Mouse (Mus musculus) embryonic facial prominence, embryonic 11.5 days (tissue): ENCODE results near the gene Speer4e. TPM values are rescaled to one million over a fixed set of nuclear protein-coding genes. Genes with fewer than 3 reads are reported as not detected.
"Not testable (repeated sequence)": the region's sequence is repeated elsewhere in the genome, so short reads cannot be mapped to it uniquely, and the experiment has no call there.

Experiments
- ATAC-seq: fragments of 200-750 bp; cut with Nextera tagmentation; replicated peaks from 2 replicates; pipeline ENCODE4 v1.8.0; 2017; ENCODE audit warnings: low read depth; ENCODE audit not compliant: insufficient number of reproducible peaks, low FRiP score, low TSS enrichment
- DNase-seq: peaks from one replicate; pipeline ENCODE4 v3.0.0-alpha.2; 2015; ENCODE audit warnings: low spot score
- H3K27ac ChIP-seq: fragments of 300-500 bp; sonication (generic); replicated peaks from 2 replicates; pipeline ENCODE4 v1.5.1; 2014; ENCODE audit warnings: mild to moderate bottlenecking, low read depth, low read length, control low read depth
- H3K27me3 ChIP-seq: fragments of 300-500 bp; sonication (generic); 2 replicates; pipeline ENCODE4 v1.6.1; 2014; ENCODE audit warnings: mild to moderate bottlenecking, low read length, moderate library complexity, mixed read lengths; ENCODE audit not compliant: control insufficient read depth, insufficient read depth
- H3K36me3 ChIP-seq: fragments of 300-500 bp; sonication (generic); replicated peaks from 2 replicates; pipeline ENCODE4 v1.6.1; 2014; ENCODE audit warnings: low read depth, mild to moderate bottlenecking, low read length, moderate library complexity, mixed read lengths; ENCODE audit not compliant: control insufficient read depth, insufficient read depth
- H3K4me1 ChIP-seq: fragments of 300-500 bp; sonication (generic); 2 replicates; pipeline ENCODE4 v1.6.1; 2014; ENCODE audit warnings: low read length, mixed read lengths; ENCODE audit not compliant: control insufficient read depth, insufficient read depth
- H3K4me2 ChIP-seq: fragments of 300-500 bp; sonication (generic); 2 replicates; pipeline ENCODE4 v1.6.1; 2014; ENCODE audit warnings: low read depth, mild to moderate bottlenecking, control low read depth, low read length, moderate library complexity
- H3K4me3 ChIP-seq: fragments of 300-500 bp; sonication (generic); 2 replicates; pipeline ENCODE4 v1.5.1; 2014; ENCODE audit warnings: low read depth, low read length, control low read depth
- H3K9ac ChIP-seq: fragments of 300-500 bp; sonication (generic); replicated peaks from 2 replicates; pipeline ENCODE4 v1.6.1; 2014; ENCODE audit warnings: mild to moderate bottlenecking, control low read depth, low read length
- H3K9me3 ChIP-seq: fragments of 300-500 bp; sonication (generic); replicated peaks from 2 replicates; pipeline ENCODE4 v1.6.1; 2016; ENCODE audit warnings: mild to moderate bottlenecking, low read length, inconsistent platforms, mixed read lengths; ENCODE audit not compliant: control insufficient read depth
- WGBS: fragments of 180-500 bp; shearing (Covaris S2); extraction: QIAGEN DNeasy Blood & Tissue Kit; methylation state at CpG from one replicate; pipeline ENCODE4 v1.1.7; 2014; 5-methylcytosine and 5-hydroxymethylcytosine counted together
- polyA plus RNA-seq: library from polyadenylated mRNA; unstranded; fragments of >200 nt; fragmentation: Nextera tagmentation; extraction: Ambion mirVana; gene quantifications from 2 replicates; pipeline ENCODE4 v1.2.1, GENCODE M21; 2014

Gene Speer4e
- polyA plus RNA-seq, 1 experiment from 2014 or later = not detected

DNA sequence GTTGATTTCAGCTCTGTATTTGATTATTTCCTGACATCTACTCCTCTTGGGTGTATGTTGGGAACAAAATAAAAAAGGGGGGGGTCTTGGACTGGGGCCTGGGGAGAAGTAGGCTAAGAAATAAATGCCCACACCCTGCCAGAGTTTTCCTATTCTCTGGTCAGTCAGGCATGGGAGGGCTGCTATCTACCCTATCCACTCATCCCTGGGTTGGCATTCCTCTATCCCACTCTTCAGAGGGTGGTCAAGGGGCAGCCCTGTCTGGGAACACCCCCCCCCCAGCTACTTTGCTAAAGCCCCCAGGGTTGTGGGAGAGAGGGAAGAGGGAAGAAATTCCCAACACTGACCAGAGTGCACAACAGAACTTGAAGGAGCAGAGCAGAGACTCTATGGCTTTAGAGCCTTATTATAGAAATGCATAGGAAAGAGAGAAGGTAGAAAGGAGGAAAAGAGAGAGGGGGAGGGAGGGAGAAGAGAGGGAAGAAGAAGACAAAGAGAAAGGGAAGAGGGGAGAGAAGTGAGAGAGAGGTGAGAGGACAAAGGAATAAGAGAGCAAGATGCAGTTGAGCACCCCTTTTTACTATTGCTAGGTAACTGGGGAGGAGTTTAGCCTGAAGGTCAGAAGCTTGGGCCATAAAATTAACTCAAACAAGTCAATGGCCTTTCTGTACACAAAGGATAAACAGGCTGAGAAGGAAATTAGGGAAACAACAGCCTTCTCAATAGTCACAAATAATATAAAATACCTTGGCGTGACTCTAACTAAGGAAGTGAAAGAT, 17.9 kb upstream of the Speer4e start:
- H3K27me3 ChIP-seq, H3K9ac ChIP-seq, H3K9me3 ChIP-seq, H3K27ac ChIP-seq, ATAC-seq, DNase-seq, H3K4me3 ChIP-seq, H3K4me2 ChIP-seq, H3K4me1 ChIP-seq, H3K36me3 ChIP-seq: not testable (repeated sequence)
- WGBS = 92% methylated on average over 1 of the region's 1 CpGs

DNA sequence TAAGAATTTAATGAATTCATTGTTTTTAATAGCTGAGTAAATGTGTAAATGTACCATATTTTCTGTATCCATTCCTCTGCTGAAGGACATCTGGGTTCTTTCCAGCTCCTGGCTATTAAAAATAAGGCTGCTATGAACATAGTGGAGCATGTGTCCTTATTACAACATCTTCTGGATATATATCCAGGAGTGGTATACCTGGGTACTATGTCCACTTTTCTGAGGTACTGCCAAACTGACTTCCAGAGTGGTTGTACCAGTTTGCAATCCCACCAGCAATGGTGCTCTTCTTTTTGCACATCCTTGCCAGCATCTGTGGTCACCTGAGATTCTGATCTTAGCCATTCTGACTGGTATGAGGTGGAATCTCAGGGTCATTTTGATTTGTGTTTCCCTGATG, 15.4 kb upstream of the Speer4e start:
- not testable (repeated sequence) for H3K36me3 ChIP-seq, ATAC-seq, DNase-seq, H3K27me3 ChIP-seq, H3K27ac ChIP-seq, H3K4me3 ChIP-seq, H3K4me2 ChIP-seq, H3K4me1 ChIP-seq, H3K9ac ChIP-seq, H3K9me3 ChIP-seq

DNA sequence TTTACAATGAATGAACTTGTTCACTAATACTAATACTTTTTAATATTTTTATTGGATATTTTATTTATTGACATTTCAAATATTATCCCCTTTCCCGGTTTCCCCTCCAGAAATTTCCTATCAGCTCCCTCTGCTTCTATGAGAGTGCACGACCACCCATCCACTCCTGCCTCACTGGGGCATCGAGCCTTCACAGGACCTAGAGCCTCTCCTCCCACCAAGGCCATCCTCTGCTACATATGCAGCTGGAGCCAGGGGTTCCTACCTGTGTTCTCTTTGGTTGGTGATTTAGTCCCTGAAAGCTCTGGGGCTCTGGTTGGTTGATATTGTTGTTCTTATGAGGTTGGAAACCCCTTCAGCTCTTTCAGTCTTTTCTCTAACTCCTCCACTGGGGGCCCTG, 14.5 kb upstream of the Speer4e start:
- WGBS = 66% methylated on average over 3 of the region's 3 CpGs
- H3K4me1 ChIP-seq, H3K36me3 ChIP-seq, H3K9ac ChIP-seq, ATAC-seq, H3K27me3 ChIP-seq, H3K4me2 ChIP-seq, H3K27ac ChIP-seq, DNase-seq, H3K9me3 ChIP-seq, H3K4me3 ChIP-seq: not testable (repeated sequence)

DNA sequence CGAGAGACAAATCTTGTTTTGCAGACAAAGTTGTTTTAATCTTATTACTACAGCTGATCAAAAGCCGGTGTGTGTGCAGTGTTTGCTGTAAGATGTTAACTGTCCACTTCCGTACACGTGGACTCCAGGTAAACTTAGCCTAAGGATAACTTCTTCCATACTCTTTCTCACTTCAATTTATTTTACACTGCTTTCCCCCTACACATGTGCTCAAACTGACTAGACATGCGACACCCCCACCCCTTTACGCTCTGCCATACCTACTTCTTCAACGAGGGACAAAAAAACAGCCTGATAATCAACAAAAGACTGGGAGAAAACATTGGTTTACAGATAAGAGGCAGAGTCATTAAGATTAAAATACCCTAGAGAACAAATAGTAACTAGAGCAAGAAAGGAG, 13.6 kb upstream of the Speer4e start:
- H3K9ac ChIP-seq, H3K36me3 ChIP-seq, H3K9me3 ChIP-seq, H3K27ac ChIP-seq, H3K4me1 ChIP-seq, H3K27me3 ChIP-seq, DNase-seq, H3K4me3 ChIP-seq, H3K4me2 ChIP-seq: not testable (repeated sequence)
- 65% methylated on average over 7 of the region's 7 CpGs for WGBS
- ATAC-seq = 0 out of 2 replicates have a peak, but pooled peaks have one; percentile 67

DNA sequence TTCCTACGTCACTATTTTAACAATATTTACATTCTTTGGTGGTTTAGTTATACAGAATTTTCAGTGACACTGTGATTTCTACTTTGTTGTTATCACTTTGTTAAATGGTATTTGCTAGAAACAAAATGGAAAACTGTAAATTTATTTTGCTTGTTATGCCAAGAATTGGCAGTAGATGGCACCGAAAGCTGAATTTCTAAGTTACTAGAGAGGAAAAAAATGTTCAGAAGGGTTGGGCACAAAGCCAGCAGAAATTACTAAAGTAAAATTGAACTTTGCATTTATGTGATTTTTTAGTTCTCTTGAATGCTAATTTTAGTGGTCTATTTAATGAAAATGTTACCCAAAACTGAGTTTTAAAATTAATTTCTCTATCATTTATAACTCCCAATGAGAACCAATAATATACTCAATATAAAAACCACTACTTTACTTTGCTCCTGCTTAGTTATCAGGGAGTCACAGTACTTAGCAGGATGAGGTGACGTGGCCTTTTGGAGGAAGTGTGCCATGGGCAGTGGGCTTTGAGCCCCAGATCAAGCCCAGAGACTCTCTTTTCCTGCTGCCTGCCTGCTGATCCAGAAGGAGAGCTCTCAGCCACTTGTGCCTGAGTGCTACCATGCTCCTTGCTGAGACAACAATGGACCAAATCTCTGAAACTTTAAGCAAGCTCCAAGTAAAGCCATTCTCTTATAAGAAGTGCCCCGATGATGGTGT, 9.4 kb upstream of the Speer4e start:
- not testable (repeated sequence) for H3K4me3 ChIP-seq, ATAC-seq, H3K4me1 ChIP-seq, DNase-seq, H3K36me3 ChIP-seq, H3K9ac ChIP-seq, H3K9me3 ChIP-seq, H3K27ac ChIP-seq, H3K4me2 ChIP-seq, H3K27me3 ChIP-seq
- 60% methylated on average over 4 of the region's 4 CpGs for WGBS

DNA sequence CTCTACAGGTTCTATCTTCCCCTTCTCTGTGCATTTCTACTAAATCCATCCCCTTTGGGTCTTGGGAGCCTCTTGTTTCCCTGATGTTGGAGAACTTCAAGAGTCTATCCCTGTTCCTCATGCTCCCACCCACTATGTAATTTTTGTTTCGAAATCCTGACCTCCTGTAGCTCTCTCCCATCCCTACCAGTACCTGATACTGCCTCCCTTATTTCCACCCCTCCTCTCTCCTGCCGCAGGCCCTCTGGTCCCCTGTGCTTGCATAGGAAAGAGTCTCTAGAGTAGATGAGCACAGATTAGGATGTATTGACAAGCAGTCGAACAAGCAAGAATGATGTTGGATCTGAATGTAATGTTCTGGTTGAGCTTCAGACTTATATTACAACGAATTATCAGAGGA, 7.3 kb upstream of the Speer4e start:
- H3K4me1 ChIP-seq, ATAC-seq: not testable (repeated sequence)
- 65% methylated on average over 4 of the region's 4 CpGs for WGBS

DNA sequence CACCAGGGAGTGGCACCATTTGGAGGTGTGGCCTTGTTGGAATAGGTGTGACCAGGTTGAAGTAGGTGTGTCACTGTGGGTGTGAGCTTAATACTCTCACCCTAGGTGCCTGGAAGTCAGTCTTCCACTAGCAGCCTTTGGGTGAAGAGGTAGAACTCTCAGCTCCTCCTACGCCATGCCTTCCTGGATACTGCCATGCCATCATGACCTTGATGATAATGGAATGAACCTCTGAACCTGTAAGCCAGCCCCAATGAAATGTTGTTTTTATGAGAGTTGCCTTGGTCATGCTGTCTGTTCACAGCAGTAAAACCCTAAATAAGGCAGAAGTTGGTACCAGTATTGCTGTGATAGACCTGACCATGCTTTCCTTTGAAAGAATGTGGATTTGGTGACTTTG, 2.8 kb upstream of the Speer4e start:
- not testable (repeated sequence) for H3K9me3 ChIP-seq, H3K9ac ChIP-seq, H3K4me1 ChIP-seq, ATAC-seq, H3K27me3 ChIP-seq, H3K4me3 ChIP-seq, H3K36me3 ChIP-seq, H3K4me2 ChIP-seq, DNase-seq, H3K27ac ChIP-seq
- WGBS = 83% methylated on average over 1 of the region's 1 CpGs

More for the DNA sequence above, 7.3 kb upstream of the Speer4e start:
- H3K9ac ChIP-seq, H3K27ac ChIP-seq, H3K9me3 ChIP-seq, H3K4me3 ChIP-seq, DNase-seq, H3K4me2 ChIP-seq, H3K27me3 ChIP-seq, H3K36me3 ChIP-seq: not testable (repeated sequence)

DNA sequence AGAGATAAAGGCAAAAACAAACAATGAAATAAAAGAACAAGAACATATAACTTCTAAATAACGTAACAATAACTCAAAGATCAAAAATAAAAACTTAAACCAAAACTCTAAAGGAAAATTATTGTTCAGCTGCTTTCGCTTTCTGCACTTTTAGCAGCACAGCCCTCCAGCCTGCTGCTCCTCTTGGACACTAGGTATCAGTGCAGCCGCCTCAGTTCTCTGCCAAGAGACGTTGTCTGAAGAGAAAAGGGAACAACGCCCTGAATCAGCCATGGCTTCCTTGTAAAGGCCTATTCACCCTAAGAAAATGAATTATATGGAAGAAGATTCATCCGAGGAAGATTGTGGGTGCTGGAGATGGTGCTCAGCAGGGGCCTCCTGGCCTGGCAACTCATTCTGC, 4.5 kb downstream of the Speer4e start:
- H3K4me2 ChIP-seq, H3K9me3 ChIP-seq, H3K4me3 ChIP-seq, ATAC-seq, H3K27me3 ChIP-seq, DNase-seq, H3K9ac ChIP-seq, H3K27ac ChIP-seq, H3K36me3 ChIP-seq, H3K4me1 ChIP-seq: not testable (repeated sequence)
- 72% methylated on average over 5 of the region's 6 CpGs for WGBS
